Mouse (Mus musculus): Measurements from ENCODE around the gene Zmiz1.

DNA sequence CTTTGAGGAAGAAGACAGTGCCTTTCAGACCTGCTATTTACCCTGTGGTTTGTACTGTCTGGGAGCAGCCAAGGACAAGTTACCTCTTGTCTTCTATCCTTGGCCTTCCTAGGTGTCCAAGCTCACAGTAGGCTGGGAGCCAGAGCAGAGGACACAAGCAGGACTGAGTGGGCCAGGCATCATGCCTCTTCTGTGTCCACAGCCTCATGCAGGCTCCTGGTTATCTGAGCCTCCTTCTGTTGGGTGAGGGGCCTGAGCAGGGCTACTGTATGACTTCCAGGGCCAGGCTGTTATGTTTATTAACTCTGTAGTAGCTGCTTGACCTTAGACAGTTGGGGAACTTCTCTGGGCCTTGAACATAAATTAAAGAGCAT is 75.4 kb downstream of the Zmiz1 start:
- TF ChIP-seq CTCF (conservative IDR thresholded peaks at IDR 0.05; ENCODE audit: low read length), result no peak
- TF ChIP-seq POU5F1 (IDR thresholded peaks at IDR 0.05; ENCODE audit: borderline replicate concordance, low read length), result no peak
